Mouse (Mus musculus): ENCODE results near the gene Aebp1.

DNA sequence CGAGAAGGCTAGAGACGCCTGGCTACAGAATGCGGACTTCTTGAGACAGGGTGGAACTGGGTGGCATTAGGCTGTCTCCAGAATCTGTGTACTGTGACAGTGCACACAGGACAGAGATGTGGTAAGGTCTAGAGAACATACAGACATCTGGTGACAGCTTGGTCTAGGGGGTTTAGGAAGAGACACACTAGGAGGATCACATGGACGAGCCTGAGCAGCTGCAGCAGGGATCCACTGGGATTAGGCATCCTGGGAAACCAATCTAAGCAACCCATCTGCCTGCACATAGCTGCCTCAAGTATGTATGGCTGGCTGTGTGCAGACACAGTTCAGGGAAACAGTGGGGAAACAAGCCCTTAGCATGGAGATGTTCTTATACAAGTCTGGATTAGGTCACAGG, 52.2 kb downstream of the Aebp1 start:
- TF ChIP-seq CTCF (IDR thresholded peaks at IDR 0.05; ENCODE audit: borderline replicate concordance, insufficient read depth, low read depth, low read length) (no peak), POLR2A (IDR thresholded peaks at IDR 0.05; ENCODE audit: borderline replicate concordance, insufficient read depth, low read length) (no peak)

All from cerebellum, adult 2 months (tissue).